Mouse (Mus musculus): ENCODE data around the gene Kif26b.

DNA sequence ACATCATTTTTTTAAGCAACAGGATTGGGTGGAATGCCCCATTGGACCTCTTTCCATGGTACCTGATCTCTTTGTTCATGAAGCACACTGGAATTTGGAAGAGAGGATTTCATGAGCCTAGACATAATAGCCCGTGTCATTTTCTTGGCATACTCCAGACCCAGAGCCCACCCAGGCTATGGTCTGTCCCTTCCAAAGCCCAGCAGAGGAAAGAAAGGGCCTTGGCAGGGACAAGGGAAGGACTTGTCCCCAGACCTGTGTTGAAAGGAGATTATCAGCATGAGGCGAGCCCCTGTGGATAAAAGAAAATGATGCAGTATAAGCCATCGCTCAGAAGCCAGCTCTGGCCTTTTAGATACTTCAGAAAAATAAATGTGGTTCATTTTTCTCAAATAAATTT is 196.6 kb downstream of the Kif26b start:
- no peak for TF ChIP-seq POLR2A (IDR thresholded peaks at IDR 0.05; ENCODE audit: insufficient read depth, low read depth, low read length)
- no peak for TF ChIP-seq CTCF (IDR thresholded peaks at IDR 0.05)
